Mouse (Mus musculus) kidney, postnatal 10 days (tissue): ENCODE measurements around the gene Pgrmc1.
"Not testable (repeated sequence)": the region's sequence is repeated elsewhere in the genome, so short reads cannot be mapped to it uniquely, and the experiment has no call there.

Experiments
- DNase-seq: peaks from one replicate; pipeline ENCODE4 v3.0.0; 2021; ENCODE audit warnings: mixed read lengths

The Pgrmc1 gene

GRCm38 (mm10) chrX:36597707-36598389 lies at the start of gene Pgrmc1:
Gene Pgrmc1, plus strand, starts transcription at chrX:36598206.
- peak; percentile 91 for DNase-seq

GRCm38 (mm10) chrX:36548798-36549197 lies 49.2 kb upstream of the Pgrmc1 start:
- no peak for DNase-seq

- peak; percentile 48 for DNase-seq
Observed at GRCm38 (mm10) chrX:36550906-36551305, 47.1 kb upstream of the Pgrmc1 start.

- no peak for DNase-seq
Observed at GRCm38 (mm10) chrX:36551351-36551750, 46.7 kb upstream of the Pgrmc1 start.

GRCm38 (mm10) chrX:36552055-36552587 lies 45.9 kb upstream of the Pgrmc1 start:
- peak; percentile 53 for DNase-seq

GRCm38 (mm10) chrX:36552715-36553114 lies 45.3 kb upstream of the Pgrmc1 start:
- DNase-seq = no peak

GRCm38 (mm10) chrX:36555196-36555595 lies 42.8 kb upstream of the Pgrmc1 start:
- not testable (repeated sequence) for DNase-seq

- DNase-seq = no peak
Observed at GRCm38 (mm10) chrX:36560170-36560569, 37.8 kb upstream of the Pgrmc1 start.

- DNase-seq = peak; percentile 80
Observed at GRCm38 (mm10) chrX:36561650-36562049, 36.4 kb upstream of the Pgrmc1 start.

GRCm38 (mm10) chrX:36562079-36562478 lies 35.9 kb upstream of the Pgrmc1 start:
- no peak for DNase-seq

- no peak for DNase-seq
Observed at GRCm38 (mm10) chrX:36586629-36587303, 11.2 kb upstream of the Pgrmc1 start.

- peak; percentile 9 for DNase-seq
Observed at GRCm38 (mm10) chrX:36587304-36588209, 10.4 kb upstream of the Pgrmc1 start.

- no peak for DNase-seq
Observed at GRCm38 (mm10) chrX:36590266-36590665, 7.7 kb upstream of the Pgrmc1 start.

GRCm38 (mm10) chrX:36591120-36591519 lies 6.9 kb upstream of the Pgrmc1 start:
- DNase-seq = no peak

- no peak for DNase-seq
Observed at GRCm38 (mm10) chrX:36591539-36591938, 6.5 kb upstream of the Pgrmc1 start.

- DNase-seq = no peak
Observed at GRCm38 (mm10) chrX:36595247-36595646, 2.8 kb upstream of the Pgrmc1 start.

- not testable (repeated sequence) for DNase-seq
Observed at GRCm38 (mm10) chrX:36596483-36597120, 1.4 kb upstream of the Pgrmc1 start.

- no peak for DNase-seq
Observed at GRCm38 (mm10) chrX:36598390-36598810, 394 bp downstream of the Pgrmc1 start.

- peak; percentile 26 for DNase-seq
Observed at GRCm38 (mm10) chrX:36598861-36599344, 897 bp downstream of the Pgrmc1 start.

GRCm38 (mm10) chrX:36599656-36600055 lies 1.6 kb downstream of the Pgrmc1 start:
- no peak for DNase-seq

GRCm38 (mm10) chrX:36600066-36600465 lies 2.1 kb downstream of the Pgrmc1 start:
- no peak for DNase-seq

- DNase-seq = no peak
Observed at GRCm38 (mm10) chrX:36602926-36603325, 4.9 kb downstream of the Pgrmc1 start.
